Comparison of ENCODE assay signal across 8 mouse cellular contexts in the genomic region with DNA sequence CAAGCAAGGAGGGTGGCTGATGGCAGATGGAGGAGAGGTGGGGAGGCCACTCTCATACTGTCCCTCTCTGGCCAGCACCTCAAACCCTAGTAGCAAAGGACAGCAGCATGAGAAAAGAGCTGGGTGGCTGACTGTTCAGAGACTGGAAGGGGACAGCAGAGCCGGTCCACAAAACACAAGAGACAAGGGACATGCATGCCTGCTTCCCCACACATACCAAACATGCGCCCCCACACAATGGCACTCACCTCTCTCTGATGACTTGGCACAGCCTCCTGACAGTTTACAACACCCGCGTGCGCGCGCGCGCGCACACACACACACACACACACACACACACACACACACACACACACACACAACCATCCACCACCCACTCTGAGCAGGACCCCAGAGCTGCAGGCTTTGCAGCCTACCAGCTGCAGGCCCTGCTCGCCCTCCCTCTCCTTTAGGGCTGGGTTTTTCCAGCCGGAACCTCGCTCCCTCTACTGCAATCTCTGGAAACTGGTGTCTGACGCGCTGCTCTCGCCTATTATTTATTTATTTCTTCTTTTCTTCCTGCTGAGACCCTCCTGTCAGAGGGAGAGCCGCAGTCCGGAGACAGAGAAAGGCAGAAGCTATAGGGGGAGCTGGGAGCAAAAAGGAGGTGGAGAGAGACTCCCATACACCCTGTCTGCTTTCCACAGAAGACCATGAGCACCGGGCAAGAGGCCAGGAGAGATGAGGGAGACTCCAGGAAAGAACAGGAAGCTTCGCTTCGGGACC. TPM values are rescaled to one million over a fixed set of nuclear protein-coding genes. Genes with fewer than 3 reads are reported as not detected.
DNase-seq lines count a peak whose midpoint lies in the region; ATAC-seq and TF ChIP-seq lines count a peak whose summit lies in the region.
"Had no signal": no experiment of that assay in that cellular context is flagged by ENCODE, and none has a peak within 500 bp of the region (broad histone marks: within the 10 kb centered on the region; RNA-seq: fewer than 3 reads in every experiment).

No protein-coding gene starts in this region.

- H3K27me3 ChIP-seq in Patski: no peaks in the 10 kb centered on the region
- H3K27me3 ChIP-seq in forebrain, embryonic 13.5 days: no peaks in the 10 kb centered on the region
- H3K27me3 ChIP-seq in kidney, adult 2 months (replicated peaks; ENCODE audit: control insufficient read depth, insufficient read depth, low read length): no peaks in the 10 kb centered on the region
- no peaks in the 10 kb centered on the region for H3K27me3 ChIP-seq in liver, embryonic 11.5 days (replicated peaks; ENCODE audit: control insufficient read depth, insufficient read depth, low read length)

- H3K27ac ChIP-seq in forebrain, embryonic 13.5 days: peak overlapping the region; percentile 4; the same call in 1 of the 2 replicates
- H3K27ac ChIP-seq in kidney, adult 2 months (ENCODE audit: insufficient read depth, low read depth, low read length): peak overlapping the region; percentile 19; the same call in 1 of the 2 replicates
- H3K27ac ChIP-seq in liver, embryonic 11.5 days (ENCODE audit: low read depth, low read length): no peak overlapping the region
- H3K27ac ChIP-seq in olfactory bulb, adult 2 months (ENCODE audit: insufficient read depth, low read depth, low read length): peak overlapping the region; percentile 52

- CTCF ChIA-PET in Patski (lab: Charles Lee): interaction anchor here (1.1 to 2.2 kb wide), 2 partner anchors 11 to 32 kb away, joined by 3 to 14 read pairs; no protein-coding TSS in a partner anchor

- 26% methylated on average over 13 of the region's 21 CpGs for WGBS in forebrain, embryonic 13.5 days
- WGBS in kidney, adult 2 months: 28% methylated on average over 21 of the region's 21 CpGs
- WGBS in liver, embryonic 11.5 days: 64% methylated on average over 21 of the region's 21 CpGs
- 24% methylated on average over 21 of the region's 21 CpGs for WGBS in olfactory bulb, adult 2 months

- no peaks in the 10 kb centered on the region for H3K9me3 ChIP-seq in forebrain, embryonic 13.5 days (replicated peaks)
- H3K9me3 ChIP-seq in liver, embryonic 11.5 days (ENCODE audit: control insufficient read depth, low read length): no peaks in the 10 kb centered on the region

- no peak for TF ChIP-seq POLR2A in brain, embryonic 14.5 days (IDR thresholded peaks at IDR 0.05; ENCODE audit: borderline replicate concordance, extremely low read depth, insufficient read depth, insufficient read length, poor library complexity, severe bottlenecking)
- no peak for TF ChIP-seq POLR2A in kidney, adult 2 months (IDR thresholded peaks at IDR 0.05; ENCODE audit: low read depth, low read length)
- TF ChIP-seq POLR2A in olfactory bulb, adult 2 months (IDR thresholded peaks at IDR 0.05; ENCODE audit: insufficient read depth, low read depth, low read length): no peak

- peak overlapping the region; percentile 37 for H3K4me2 ChIP-seq in forebrain, embryonic 13.5 days
- peak overlapping the region; percentile 36 for H3K4me2 ChIP-seq in liver, embryonic 11.5 days

- H3K4me3 ChIP-seq in forebrain, embryonic 13.5 days: peak overlapping the region; percentile 3
- peak overlapping the region; percentile 29; the same call in 1 of the 2 replicates for H3K4me3 ChIP-seq in kidney, adult 2 months (ENCODE audit: insufficient read depth, low read depth, low read length)
- no peak overlapping the region for H3K4me3 ChIP-seq in liver, embryonic 11.5 days (ENCODE audit: low read depth, low read length)
- peak overlapping the region; percentile 54 for H3K4me3 ChIP-seq in olfactory bulb, adult 2 months (ENCODE audit: insufficient read depth, low read depth, low read length)

- in situ Hi-C loops in Patski (cut with MboI; ENCODE audit: low pct_unique_long_range_greater_than_20kb): no loop called here

- peak; percentile 42 for ATAC-seq in Patski
- ATAC-seq in forebrain, embryonic 13.5 days: peak; percentile 80
- peak; percentile 32; the same call in 1 of the 2 replicates for ATAC-seq in liver, embryonic 11.5 days (replicated peaks; ENCODE audit: low FRiP score)

- TF ChIP-seq CTCF in Patski (IDR thresholded peaks at IDR 0.05): no peak
- no peak for TF ChIP-seq CTCF in brain, embryonic 14.5 days (IDR thresholded peaks at IDR 0.05; ENCODE audit: borderline replicate concordance, extremely low read depth, insufficient read depth, insufficient read length)
- TF ChIP-seq CTCF in kidney, adult 2 months (conservative IDR thresholded peaks at IDR 0.05; ENCODE audit: insufficient read depth, insufficient read length, low read depth, low read length): no peak
- no peak for TF ChIP-seq CTCF in olfactory bulb, adult 2 months (IDR thresholded peaks at IDR 0.05; ENCODE audit: insufficient read depth, low read depth, low read length)

- POLR2A ChIA-PET in Patski (lab: Charles Lee): interaction anchor here (0.6 to 3.3 kb wide), 5 partner anchors 11 to 819 kb away, joined by 3 to 7 read pairs (median 3); no protein-coding TSS in a partner anchor

- DNase-seq in Patski (ENCODE audit: low read depth, low spot score): no peak
- DNase-seq in brain, embryonic 14.5 days (ENCODE audit: low read depth): peak; percentile 77
- DNase-seq in kidney, adult 2 months: peak; percentile 27
- DNase-seq in liver, embryonic 11.5 days (ENCODE audit: low spot score): peak; percentile 39
- no peak for DNase-seq in spleen, adult 12 weeks (ENCODE audit: low spot score)

- peak overlapping the region; percentile 27; the same call in 1 of the 2 replicates for H3K9ac ChIP-seq in forebrain, embryonic 13.5 days
- H3K9ac ChIP-seq in liver, embryonic 11.5 days (ENCODE audit: low read depth, low read length): no peak overlapping the region

- no peaks in the 10 kb centered on the region for H3K36me3 ChIP-seq in forebrain, embryonic 13.5 days (ENCODE audit: poor library complexity, severe bottlenecking)
- no peaks in the 10 kb centered on the region for H3K36me3 ChIP-seq in kidney, adult 2 months (ENCODE audit: control insufficient read depth, insufficient read depth, low read length)
- H3K36me3 ChIP-seq in liver, embryonic 11.5 days (ENCODE audit: control insufficient read depth, insufficient read depth, low read length): no peaks in the 10 kb centered on the region

- H3K4me1 ChIP-seq in forebrain, embryonic 13.5 days: peaks cover 11% of the 10 kb centered on the region; the same call in 1 of the 2 replicates
- H3K4me1 ChIP-seq in kidney, adult 2 months (ENCODE audit: control insufficient read depth, insufficient read depth, low read length): peaks cover 3% of the 10 kb centered on the region; the same call in 1 of the 2 replicates
- H3K4me1 ChIP-seq in liver, embryonic 11.5 days (replicated peaks; ENCODE audit: control insufficient read depth, insufficient read depth, low read length): no peaks in the 10 kb centered on the region
- peaks cover 18% of the 10 kb centered on the region for H3K4me1 ChIP-seq in olfactory bulb, adult 2 months (ENCODE audit: control insufficient read depth, insufficient read depth, low read length)

RNA-seq across cellular contexts. Expression of a gene that starts 0.5 kb away (rescaled TPM):
- 38.9 TPM for polyA plus RNA-seq in Patski (2021)
- 5.9 and 6.8 TPM in 2 replicates for polyA plus RNA-seq in brain, embryonic 14.5 days (2012; rRNA removed)
- polyA plus RNA-seq in forebrain, embryonic 13.5 days (2015; fragmentation: Nextera tagmentation; extraction: Ambion mirVana): 3.8 and 5.2 TPM in 2 replicates
- 4.9 and 6.5 TPM in 2 replicates for polyA plus RNA-seq in kidney, adult 2 months (2012; rRNA removed)
- 2.9 and 3.5 TPM in 2 replicates for polyA plus RNA-seq in liver, embryonic 11.5 days (2014; fragmentation: Nextera tagmentation; extraction: Ambion mirVana)
- polyA plus RNA-seq in olfactory bulb, adult 2 months (2012; ENCODE audit: insufficient read depth, insufficient read length, low replicate concordance, missing spikeins): not detected in 2 replicates
- polyA plus RNA-seq: liver, adult 2 months had no signal

RNA-seq across cellular contexts. Expression of a gene that starts 24.3 kb away (rescaled TPM):
- not detected for polyA plus RNA-seq in Patski (2021)
- not detected in 2 replicates for polyA plus RNA-seq in brain, embryonic 14.5 days (2012; rRNA removed)
- polyA plus RNA-seq in forebrain, embryonic 13.5 days (2015; fragmentation: Nextera tagmentation; extraction: Ambion mirVana): not detected in 2 replicates
- not detected in 2 replicates for polyA plus RNA-seq in kidney, adult 2 months (2012; rRNA removed)
- polyA plus RNA-seq in liver, embryonic 11.5 days (2014; fragmentation: Nextera tagmentation; extraction: Ambion mirVana): not detected in 2 replicates
- not detected in 2 replicates for polyA plus RNA-seq in olfactory bulb, adult 2 months (2012; ENCODE audit: insufficient read depth, insufficient read length, low replicate concordance, missing spikeins)
- polyA plus RNA-seq: liver, adult 2 months had no signal

RNA-seq across cellular contexts. Expression of a gene that starts 24.3 kb away (rescaled TPM):
- polyA plus RNA-seq in Patski (2021): 0.44 TPM
- polyA plus RNA-seq in brain, embryonic 14.5 days (2012; rRNA removed): 1.1 and 1.2 TPM in 2 replicates
- polyA plus RNA-seq in forebrain, embryonic 13.5 days (2015; fragmentation: Nextera tagmentation; extraction: Ambion mirVana): 1.0 and 1.2 TPM in 2 replicates
- not detected in 2 replicates for polyA plus RNA-seq in kidney, adult 2 months (2012; rRNA removed)
- 0.14 TPM in 1 of 2 replicates, not detected in the other for polyA plus RNA-seq in liver, embryonic 11.5 days (2014; fragmentation: Nextera tagmentation; extraction: Ambion mirVana)
- polyA plus RNA-seq in olfactory bulb, adult 2 months (2012; ENCODE audit: insufficient read depth, insufficient read length, low replicate concordance, missing spikeins): not detected in 2 replicates
- polyA plus RNA-seq: liver, adult 2 months had no signal

RNA-seq across cellular contexts. Expression of a gene that starts 25.1 kb away (rescaled TPM):
- 20.4 TPM for polyA plus RNA-seq in Patski (2021)
- polyA plus RNA-seq in brain, embryonic 14.5 days (2012; rRNA removed): 36.1 and 42.2 TPM in 2 replicates
- 35.2 and 38.1 TPM in 2 replicates for polyA plus RNA-seq in forebrain, embryonic 13.5 days (2015; fragmentation: Nextera tagmentation; extraction: Ambion mirVana)
- 19.0 and 23.5 TPM in 2 replicates for polyA plus RNA-seq in kidney, adult 2 months (2012; rRNA removed)
- 30.1 and 32.8 TPM in 2 replicates for polyA plus RNA-seq in liver, embryonic 11.5 days (2014; fragmentation: Nextera tagmentation; extraction: Ambion mirVana)
- polyA plus RNA-seq in olfactory bulb, adult 2 months (2012; ENCODE audit: insufficient read depth, insufficient read length, low replicate concordance, missing spikeins): not detected in 2 replicates

RNA-seq across cellular contexts. Expression of a gene that starts 36.8 kb away (rescaled TPM):
- polyA plus RNA-seq in Patski (2021): 45.4 TPM
- 38.3 and 70.8 TPM in 2 replicates for polyA plus RNA-seq in brain, embryonic 14.5 days (2012; rRNA removed)
- polyA plus RNA-seq in forebrain, embryonic 13.5 days (2015; fragmentation: Nextera tagmentation; extraction: Ambion mirVana): 42.5 and 44.0 TPM in 2 replicates
- 2.4 and 3.7 TPM in 2 replicates for polyA plus RNA-seq in kidney, adult 2 months (2012; rRNA removed)
- 34.2 and 38.3 TPM in 2 replicates for polyA plus RNA-seq in liver, embryonic 11.5 days (2014; fragmentation: Nextera tagmentation; extraction: Ambion mirVana)
- not detected in 2 replicates for polyA plus RNA-seq in olfactory bulb, adult 2 months (2012; ENCODE audit: insufficient read depth, insufficient read length, low replicate concordance, missing spikeins)

Comparison
In these comparisons a context has a peak if more than half of its experiments do, and no peak if none do; other contexts are left out.
1. DNase-seq: peak in brain, embryonic 14.5 days (single experiment), kidney, adult 2 months (single experiment) and liver, embryonic 11.5 days (single experiment); none in Patski (single experiment) and spleen, adult 12 weeks (single experiment).
2. Peak in every context shown above with its lines, with median percentiles within 50 percentile points of each other: ATAC-seq.